Mouse (Mus musculus): Measurements from ENCODE around the gene Fam185a. TPM values are rescaled to one million over a fixed set of nuclear protein-coding genes. Genes with fewer than 3 reads are reported as not detected.

The Fam185a gene
- total RNA-seq (2021), result 1 to 10 TPM; 7.6 to 9.1 TPM
- long read RNA-seq, experiment 1, transcript Fam185a-201 (8 exons, 3,027 nt), result major isoform, 9 of 13 reads
- long read RNA-seq, experiment 1, partial matches to known transcripts, result 2 of 13 reads
- long read RNA-seq, experiment 1, other reads (novel, unspliced or antisense), result 2 of 13 reads
- long read RNA-seq, experiment 2, transcript Fam185a-201 (8 exons, 3,027 nt), result major isoform, 8 of 12 reads
- long read RNA-seq, experiment 2, partial matches to known transcripts, result 0 of 12 reads
- long read RNA-seq, experiment 2, other reads (novel, unspliced or antisense), result 4 of 12 reads

- intact Hi-C loops (cut with DNase I), result no loop called here
Observed at GRCm38 (mm10) chr5:21424614-21425602, at the start of gene Fam185a, which contains the start of gene Ccdc146. TSS of gene Fam185a (plus strand) at chr5:21424958. TSS of gene Ccdc146 (minus strand) at chr5:21424677.

GRCm38 (mm10) chr5:21376935-21377334 lies 47.8 kb upstream of the Fam185a start:
- intact Hi-C loops (cut with DNase I), result no loop called here
- DNase-seq, result no peak

More at GRCm38 (mm10) chr5:21424614-21425602, at the start of gene Fam185a, which contains the start of gene Ccdc146:
- peak; percentile 72 to 86 for DNase-seq

- no peak for DNase-seq
- intact Hi-C loops (cut with DNase I), result no loop called here
Observed at GRCm38 (mm10) chr5:21378397-21378796, 46.4 kb upstream of the Fam185a start.

GRCm38 (mm10) chr5:21381986-21382385 lies 42.8 kb upstream of the Fam185a start:
- DNase-seq, result no peak
- intact Hi-C loops (cut with DNase I), result no loop called here

- intact Hi-C loops (cut with DNase I), result no loop called here
- DNase-seq, result no peak
Observed at GRCm38 (mm10) chr5:21382678-21383077, 42.1 kb upstream of the Fam185a start.

GRCm38 (mm10) chr5:21383392-21384251 lies 41.1 kb upstream of the Fam185a start:
- no peak for DNase-seq
- intact Hi-C loops (cut with DNase I), result no loop called here

GRCm38 (mm10) chr5:21384252-21384960 lies 40.4 kb upstream of the Fam185a start:
- intact Hi-C loops (cut with DNase I), result no loop called here
- DNase-seq, result no peak

GRCm38 (mm10) chr5:21384976-21385375 lies 39.8 kb upstream of the Fam185a start:
- DNase-seq, result no peak
- intact Hi-C loops (cut with DNase I), result no loop called here

- no peak for DNase-seq
- intact Hi-C loops (cut with DNase I), result no loop called here
Observed at GRCm38 (mm10) chr5:21386432-21386831, 38.3 kb upstream of the Fam185a start.

- no peak for DNase-seq
- intact Hi-C loops (cut with DNase I), result no loop called here
Observed at GRCm38 (mm10) chr5:21387340-21387739, 37.4 kb upstream of the Fam185a start.

- intact Hi-C loops (cut with DNase I), result no loop called here
- DNase-seq, result no peak
Observed at GRCm38 (mm10) chr5:21388855-21389254, 35.9 kb upstream of the Fam185a start.

- intact Hi-C loops (cut with DNase I), result no loop called here
- DNase-seq, result no peak
Observed at GRCm38 (mm10) chr5:21391616-21392384, 33.0 kb upstream of the Fam185a start.

GRCm38 (mm10) chr5:21394562-21394961 lies 30.2 kb upstream of the Fam185a start:
- DNase-seq, result no peak
- intact Hi-C loops (cut with DNase I), result no loop called here

GRCm38 (mm10) chr5:21395205-21395840 lies 29.4 kb upstream of the Fam185a start:
- intact Hi-C loops (cut with DNase I), result no loop called here
- DNase-seq, result no peak

- DNase-seq, result no peak
- intact Hi-C loops (cut with DNase I), result no loop called here
Observed at GRCm38 (mm10) chr5:21411261-21411666, 13.5 kb upstream of the Fam185a start.

GRCm38 (mm10) chr5:21412056-21412455 lies 12.7 kb upstream of the Fam185a start:
- no peak for DNase-seq
- intact Hi-C loops (cut with DNase I), result no loop called here

GRCm38 (mm10) chr5:21413322-21413721 lies 11.4 kb upstream of the Fam185a start:
- intact Hi-C loops (cut with DNase I), result no loop called here
- no peak for DNase-seq

GRCm38 (mm10) chr5:21414116-21414820 lies 10.5 kb upstream of the Fam185a start:
- intact Hi-C loops (cut with DNase I), result no loop called here
- no peak for DNase-seq

All from gastrocnemius, postnatal 36 days (tissue).